Mouse (Mus musculus): Measurements from ENCODE around the gene Rnf151.
"Not testable (repeated sequence)": the region's sequence is repeated elsewhere in the genome, so short reads cannot be mapped to it uniquely, and the experiment has no call there.

- TF ChIP-seq CTCF (IDR thresholded peaks at IDR 0.05; ENCODE audit: low read depth, low read length); POLR2A (IDR thresholded peaks at IDR 0.05; ENCODE audit: extremely low read depth, insufficient read depth, low read length): not testable (repeated sequence)
Observed at GRCm38 (mm10) chr17:24669214-24669544, 48.7 kb downstream of the Rnf151 start.
